Mouse (Mus musculus) limb, embryonic 10.5 days (tissue): ENCODE measurements around the gene Vps37d. TPM values are rescaled to one million over a fixed set of nuclear protein-coding genes. Genes with fewer than 3 reads are reported as not detected.

Source experiments
- polyA plus RNA-seq: library from polyadenylated mRNA; unstranded; fragments of >200 nt; fragmentation: Nextera tagmentation; extraction: Ambion mirVana; gene quantifications from 2 replicates; pipeline ENCODE4 v1.2.1, GENCODE M21; 2016

The Vps37d gene
- polyA plus RNA-seq, 1 experiment from 2014 or later, result 12.7 TPM

Other genes with a start within 250 kb of the Vps37d start
- gene Tmem270, start 171.5 kb downstream of the Vps37d start, polyA plus RNA-seq, result not detected in 2 replicates
- 2.1 and 2.3 TPM in 2 replicates for gene Cldn13, start 162.7 kb downstream of the Vps37d start, polyA plus RNA-seq
- 11.0 and 16.5 TPM in 2 replicates for gene Mettl27, start 145.9 kb downstream of the Vps37d start, polyA plus RNA-seq
- gene Cldn4, start 131.3 kb downstream of the Vps37d start, polyA plus RNA-seq, result 9.8 and 10.0 TPM in 2 replicates
- gene Cldn3, start 92.1 kb downstream of the Vps37d start, polyA plus RNA-seq, result 8.3 and 10.3 TPM in 2 replicates
- 23.5 and 30.1 TPM in 2 replicates for gene Abhd11, start 69.1 kb downstream of the Vps37d start, polyA plus RNA-seq
- 7.5 and 8.1 TPM in 2 replicates for gene Stx1a, start 54.8 kb downstream of the Vps37d start, polyA plus RNA-seq
- 27.7 and 30.8 TPM in 2 replicates for gene Dnajc30, start 14.1 kb downstream of the Vps37d start, polyA plus RNA-seq
- gene Bud23, start 13.3 kb downstream of the Vps37d start, polyA plus RNA-seq, result 194 and 201 TPM in 2 replicates
- 2.5 and 5.1 TPM in 2 replicates for gene Mlxipl, start 11.6 kb upstream of the Vps37d start, polyA plus RNA-seq
- gene Tbl2, start 71.4 kb upstream of the Vps37d start, polyA plus RNA-seq, result 19.4 and 30.7 TPM in 2 replicates
- 44.5 and 45.4 TPM in 2 replicates for gene Bcl7b, start 90.0 kb upstream of the Vps37d start, polyA plus RNA-seq
- 58.1 and 68.3 TPM in 2 replicates for gene Baz1b, start 109.0 kb upstream of the Vps37d start, polyA plus RNA-seq
- gene Fzd9, start 173.0 kb upstream of the Vps37d start, polyA plus RNA-seq, result 0.25 and 1.7 TPM in 2 replicates